Mouse (Mus musculus): ENCODE measurements at regions not wholly inside any gene's neighbourhood (a gene's known extent, or its start where the extent isn't known, plus 50 kb on each side); places are given as distances from the start of the nearest gene placed in this dataset.
"Not testable (repeated sequence)": the region's sequence is repeated elsewhere in the genome, so short reads cannot be mapped to it uniquely, and the experiment has no call there.

DNA sequence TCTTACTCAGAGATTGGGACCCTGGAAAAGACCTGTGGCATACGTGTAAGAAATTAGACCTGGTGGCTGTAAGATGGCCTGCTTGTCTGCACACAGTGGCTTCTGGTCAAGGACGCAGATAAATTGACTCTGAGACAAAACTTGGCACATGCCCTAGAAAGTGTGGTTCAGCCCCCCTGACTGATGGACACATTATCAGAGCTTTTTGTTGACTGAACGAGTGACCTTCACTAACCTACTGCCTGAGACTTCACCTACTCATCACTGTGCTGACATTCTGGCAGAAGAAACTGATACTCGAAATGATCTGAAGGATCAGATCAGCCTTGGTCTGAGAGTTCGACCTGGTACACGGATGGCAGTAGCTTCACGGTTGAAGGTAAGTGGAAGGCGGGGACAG lies 330.9 kb upstream of the B430218F22Rik start:
- H3K9me3 ChIP-seq; H3K4me1 ChIP-seq; H3K4me2 ChIP-seq (replicated peaks); H3K4me3 ChIP-seq; ATAC-seq (ENCODE audit: low FRiP score, low read depth); H3K36me3 ChIP-seq; H3K27ac ChIP-seq; H3K27me3 ChIP-seq; H3K9ac ChIP-seq: not testable (repeated sequence)
- 90% methylated on average over 8 of the region's 8 CpGs for WGBS

DNA sequence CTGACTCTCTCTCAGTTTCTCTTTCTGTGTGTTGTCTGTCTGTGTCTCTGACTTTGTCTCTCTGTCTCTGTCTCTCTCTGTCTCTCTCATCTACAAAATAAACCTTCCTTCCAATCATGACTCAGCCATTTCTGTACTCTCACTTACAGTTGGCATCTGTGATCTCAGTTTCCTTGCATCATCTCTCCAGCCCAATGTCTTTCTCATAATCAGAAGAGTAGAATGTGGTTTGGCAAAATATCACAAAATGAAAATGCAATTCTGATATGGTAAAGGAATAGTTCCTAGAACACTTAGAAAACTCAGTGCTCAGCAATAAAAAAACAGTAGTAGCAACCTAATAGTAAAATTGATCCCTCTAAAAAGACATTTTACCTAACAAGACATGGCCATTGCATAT lies 320.9 kb upstream of the B430218F22Rik start:
- no peak for ATAC-seq (ENCODE audit: low FRiP score, low read depth)
- no peak overlapping the region for H3K27ac ChIP-seq
- H3K4me1 ChIP-seq = peaks cover 4% of the 10 kb centered on the region; the same call in 1 of the 2 replicates
- H3K9ac ChIP-seq = no peak overlapping the region
- H3K36me3 ChIP-seq = no peaks in the 10 kb centered on the region
- no peaks in the 10 kb centered on the region for H3K9me3 ChIP-seq
- H3K27me3 ChIP-seq = no peaks in the 10 kb centered on the region
- no peak overlapping the region for H3K4me3 ChIP-seq
- H3K4me2 ChIP-seq (replicated peaks) = no peak overlapping the region

DNA sequence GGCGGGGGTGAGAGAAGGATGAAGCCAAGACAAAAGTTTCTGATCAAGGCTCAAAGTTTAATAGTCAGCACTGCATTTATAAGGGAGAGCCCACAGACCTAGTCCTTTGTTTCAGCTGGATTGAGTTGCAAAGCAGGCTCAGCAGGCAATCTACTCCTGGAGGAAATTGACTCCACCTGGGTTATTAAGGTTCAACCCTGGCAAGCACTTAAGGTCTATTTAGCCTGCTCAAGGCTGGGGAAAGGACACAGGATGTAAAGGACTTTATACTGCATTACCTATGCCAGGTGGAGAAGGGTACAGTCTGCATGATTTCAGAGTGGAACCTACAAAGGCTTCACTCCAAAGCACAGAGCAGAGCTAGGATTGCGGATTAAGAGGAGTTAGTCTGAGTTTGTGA lies 318.4 kb upstream of the B430218F22Rik start:
- H3K4me2 ChIP-seq (replicated peaks) = no peak overlapping the region
- WGBS = 44% methylated on average over 2 of the region's 2 CpGs
- no peak overlapping the region for H3K4me3 ChIP-seq
- H3K9ac ChIP-seq = no peak overlapping the region
- peaks cover 4% of the 10 kb centered on the region; the same call in 1 of the 2 replicates for H3K4me1 ChIP-seq
- no peaks in the 10 kb centered on the region for H3K27me3 ChIP-seq
- no peaks in the 10 kb centered on the region for H3K9me3 ChIP-seq
- ATAC-seq (ENCODE audit: low FRiP score, low read depth) = peak; percentile 48
- H3K27ac ChIP-seq = no peak overlapping the region
- H3K36me3 ChIP-seq = no peaks in the 10 kb centered on the region

DNA sequence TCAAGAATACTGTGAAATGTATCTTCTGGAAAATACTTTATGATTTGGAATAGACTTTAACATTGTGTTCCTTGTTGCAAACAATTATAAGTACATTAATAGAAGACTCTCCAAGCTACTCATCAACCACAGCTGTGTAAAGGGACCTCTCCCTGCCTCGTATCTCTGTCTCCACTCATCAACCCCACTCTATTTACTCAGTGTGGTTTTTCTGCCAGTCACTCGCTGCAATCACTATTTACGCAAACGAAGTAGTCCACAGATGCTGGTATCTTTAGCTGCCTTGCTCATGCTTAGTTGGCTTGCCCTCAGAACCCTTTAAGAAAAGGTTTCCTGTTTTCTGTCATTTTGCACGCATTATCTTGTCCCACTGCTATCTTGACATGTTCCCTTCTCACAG lies 300.1 kb upstream of the B430218F22Rik start:
- Histone ChIP-seq H3K36me3 (no peaks in the 10 kb centered on the region), H3K4me2 (replicated peaks) (no peak overlapping the region)
- ATAC-seq (ENCODE audit: low FRiP score, low read depth) = no peak

DNA sequence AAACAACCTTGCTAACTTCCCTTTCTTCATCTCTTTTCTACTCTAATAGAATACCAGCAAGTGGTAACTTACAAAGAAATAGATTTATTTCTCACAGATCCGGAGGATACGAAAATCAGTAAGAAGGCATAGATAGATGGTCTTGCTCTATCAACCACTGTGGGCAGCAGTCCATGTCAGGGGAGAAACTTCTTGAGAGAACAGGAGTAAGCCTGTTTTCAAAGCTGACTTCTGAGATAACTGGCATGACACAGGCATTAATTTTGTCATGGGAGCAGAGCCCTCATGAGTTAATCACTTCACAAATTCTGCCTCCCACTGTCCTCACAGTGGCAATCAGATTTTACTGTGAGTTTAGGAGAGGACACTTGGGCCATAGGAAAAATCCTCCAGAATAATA lies 299.5 kb upstream of the B430218F22Rik start:
- Histone ChIP-seq H3K4me3 (no peak overlapping the region), H3K4me2 (replicated peaks) (no peak overlapping the region), H3K27ac (no peak overlapping the region), H3K4me1 (no peaks in the 10 kb centered on the region), H3K9ac (no peak overlapping the region), H3K27me3 (no peaks in the 10 kb centered on the region), H3K9me3 (no peaks in the 10 kb centered on the region), H3K36me3 (no peaks in the 10 kb centered on the region)
- WGBS = 95% methylated on average over 2 of the region's 2 CpGs
- ATAC-seq (ENCODE audit: low FRiP score, low read depth) = no peak

More for the DNA sequence above, 300.1 kb upstream of the B430218F22Rik start:
- H3K4me1 ChIP-seq = no peaks in the 10 kb centered on the region
- no peak overlapping the region for H3K27ac ChIP-seq
- WGBS = 75% methylated on average over 5 of the region's 5 CpGs
- no peaks in the 10 kb centered on the region for H3K27me3 ChIP-seq
- H3K9me3 ChIP-seq = no peaks in the 10 kb centered on the region
- H3K9ac ChIP-seq = no peak overlapping the region
- H3K4me3 ChIP-seq = no peak overlapping the region

DNA sequence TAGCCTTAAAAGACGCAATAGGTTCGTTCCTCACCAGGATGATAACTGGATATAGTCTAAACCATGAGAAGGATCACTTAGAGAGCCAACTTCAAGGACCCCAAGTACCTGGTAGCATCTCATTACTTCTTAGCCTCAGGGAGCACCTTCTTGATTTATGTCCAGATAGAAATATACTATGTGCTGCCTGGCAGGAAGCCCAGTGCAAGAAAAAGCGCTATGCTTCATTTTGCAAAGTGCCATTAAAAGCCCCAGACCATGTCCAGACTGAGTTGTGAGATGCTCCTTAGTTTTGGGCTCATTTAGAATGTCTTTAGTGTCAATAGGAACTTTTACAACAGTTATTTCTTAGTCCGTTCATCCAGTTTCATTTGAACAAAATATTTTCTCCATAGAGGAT lies 298.3 kb upstream of the B430218F22Rik start:
- H3K9me3 ChIP-seq = no peaks in the 10 kb centered on the region
- no peak overlapping the region for H3K27ac ChIP-seq
- no peak overlapping the region for H3K4me2 ChIP-seq (replicated peaks)
- no peaks in the 10 kb centered on the region for H3K4me1 ChIP-seq
- WGBS = 68% methylated on average over 4 of the region's 4 CpGs
- no peak overlapping the region for H3K9ac ChIP-seq
- H3K4me3 ChIP-seq = no peak overlapping the region
- no peaks in the 10 kb centered on the region for H3K36me3 ChIP-seq
- no peak for ATAC-seq (ENCODE audit: low FRiP score, low read depth)
- no peaks in the 10 kb centered on the region for H3K27me3 ChIP-seq

DNA sequence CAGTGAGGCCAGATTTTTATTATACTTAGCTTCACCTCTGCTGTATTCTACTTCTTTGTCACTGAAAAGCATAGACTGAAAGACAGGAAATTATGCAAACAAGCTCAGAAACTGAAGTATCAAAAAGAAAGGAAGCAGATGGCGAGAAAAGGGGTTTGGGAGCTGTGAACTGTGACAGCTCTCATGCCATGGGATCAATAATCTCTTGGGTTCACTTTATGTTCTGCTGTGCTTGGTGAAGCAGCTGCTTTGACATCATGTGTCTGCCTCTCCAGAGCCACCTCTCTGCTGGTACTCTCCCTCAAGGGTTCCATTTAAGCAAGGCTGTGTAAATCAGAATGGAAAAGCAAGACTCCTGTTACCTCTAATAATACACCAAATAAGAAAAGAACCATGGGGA lies 291.3 kb upstream of the B430218F22Rik start:
- Histone ChIP-seq H3K9me3 (no peaks in the 10 kb centered on the region), H3K4me3 (no peak overlapping the region), H3K4me2 (replicated peaks) (no peak overlapping the region), H3K4me1 (no peaks in the 10 kb centered on the region), H3K9ac (no peak overlapping the region), H3K27ac (no peak overlapping the region), H3K27me3 (no peaks in the 10 kb centered on the region), H3K36me3 (no peaks in the 10 kb centered on the region)
- no peak for ATAC-seq (ENCODE audit: low FRiP score, low read depth)
- WGBS = 81% methylated on average over 1 of the region's 1 CpGs

Measured in limb, embryonic 13.5 days (tissue).